Mouse (Mus musculus): Measurements from ENCODE around the gene Plk3. TPM values are rescaled to one million over a fixed set of nuclear protein-coding genes. Genes with fewer than 3 reads are reported as not detected.
A peak's percentile ranks its signal among the peaks of the same experiment; 100 is the strongest.

Plk3 gene
- polyA plus RNA-seq, 1 experiment from 2014 or later, result 4.8 TPM

- H3K9ac ChIP-seq (replicated peaks), result peak overlapping the region; percentile 95
- 24% methylated on average over 6 of the region's 6 CpGs for WGBS (ENCODE audit: insufficient replicate concordance)
- no peak for TF ChIP-seq EP300 (IDR thresholded peaks at IDR 0.05; ENCODE audit: low read depth)
- no peak for TF ChIP-seq CTCF (IDR thresholded peaks at IDR 0.05; ENCODE audit: low read depth)
Observed at GRCm38 (mm10) chr4:117156372-117156771, 22.6 kb upstream of the Plk3 start.

GRCm38 (mm10) chr4:117155792-117156355 is 22.1 kb upstream of the Plk3 start, which contains the start of gene Rps8:
TSS of gene Rps8 (minus strand) at chr4:117156243.
- Histone ChIP-seq H3K4me3 (ENCODE audit: low read depth, low read length) (peak within 1 kb of the TSS; percentile 74), H3K4me1 (ENCODE audit: insufficient read depth) (peaks cover 10% of the 10 kb centered on the region; the same call in 1 of the 2 replicates), H3K27me3 (ENCODE audit: insufficient read depth, low read length) (no peaks in the 10 kb centered on the region), H3K9me3 (ENCODE audit: low read length) (no peaks in the 10 kb centered on the region), H3K27ac (ENCODE audit: low read depth) (peak within 1 kb of the TSS; percentile 84), H3K36me3 (replicated peaks; ENCODE audit: insufficient read depth, low read length) (peaks cover 40% of the 10 kb centered on the region), H3K9ac (replicated peaks) (peak within 1 kb of the TSS; percentile 95), H3K4me2 (ENCODE audit: low read depth, low read length) (peak within 1 kb of the TSS; percentile 91)
- ATAC-seq, result peak; percentile 90
- WGBS (ENCODE audit: insufficient replicate concordance), result 0% methylated on average over 40 of the region's 52 CpGs
- DNase-seq, result peak; percentile 88
- no peak for TF ChIP-seq EP300 (IDR thresholded peaks at IDR 0.05; ENCODE audit: low read depth)
- no peak for TF ChIP-seq CTCF (IDR thresholded peaks at IDR 0.05; ENCODE audit: low read depth)

More at GRCm38 (mm10) chr4:117156372-117156771, 22.6 kb upstream of the Plk3 start:
- no peaks in the 10 kb centered on the region for H3K9me3 ChIP-seq (ENCODE audit: low read length)
- peaks cover 40% of the 10 kb centered on the region for H3K36me3 ChIP-seq (replicated peaks; ENCODE audit: insufficient read depth, low read length)
- no peaks in the 10 kb centered on the region for H3K27me3 ChIP-seq (ENCODE audit: insufficient read depth, low read length)
- peak overlapping the region; percentile 91 for H3K4me2 ChIP-seq (ENCODE audit: low read depth, low read length)
- peaks cover 10% of the 10 kb centered on the region; the same call in 1 of the 2 replicates for H3K4me1 ChIP-seq (ENCODE audit: insufficient read depth)
- H3K27ac ChIP-seq (ENCODE audit: low read depth), result peak overlapping the region; percentile 84
- ATAC-seq, result no peak
- peak overlapping the region; percentile 74 for H3K4me3 ChIP-seq (ENCODE audit: low read depth, low read length)
- DNase-seq, result no peak

GRCm38 (mm10) chr4:117155020-117155791 is 21.4 kb upstream of the Plk3 start:
- no peak for TF ChIP-seq EP300 (IDR thresholded peaks at IDR 0.05; ENCODE audit: low read depth)
- TF ChIP-seq CTCF (IDR thresholded peaks at IDR 0.05; ENCODE audit: low read depth), result no peak
- H3K27me3 ChIP-seq (ENCODE audit: insufficient read depth, low read length), result no peaks in the 10 kb centered on the region
- 1% methylated on average over 44 of the region's 44 CpGs for WGBS (ENCODE audit: insufficient replicate concordance)
- no peaks in the 10 kb centered on the region for H3K9me3 ChIP-seq (ENCODE audit: low read length)
- H3K9ac ChIP-seq (replicated peaks), result peak overlapping the region; percentile 95
- ATAC-seq (peak; percentile 7), DNase-seq (peak; percentile 49)
- H3K4me1 ChIP-seq (ENCODE audit: insufficient read depth), result peaks cover 10% of the 10 kb centered on the region; the same call in 1 of the 2 replicates
- H3K27ac ChIP-seq (ENCODE audit: low read depth), result peak overlapping the region; percentile 84
- peaks cover 43% of the 10 kb centered on the region for H3K36me3 ChIP-seq (replicated peaks; ENCODE audit: insufficient read depth, low read length)
- H3K4me3 ChIP-seq (ENCODE audit: low read depth, low read length), result peak overlapping the region; percentile 74
- H3K4me2 ChIP-seq (ENCODE audit: low read depth, low read length), result peak overlapping the region; percentile 91

- Histone ChIP-seq H3K27me3 (ENCODE audit: insufficient read depth, low read length) (no peaks in the 10 kb centered on the region), H3K27ac (ENCODE audit: low read depth) (0 out of 2 replicates have a peak overlapping the region, but pooled peaks have one; percentile 18), H3K4me3 (ENCODE audit: low read depth, low read length) (no peak overlapping the region), H3K9me3 (ENCODE audit: low read length) (no peaks in the 10 kb centered on the region), H3K36me3 (replicated peaks; ENCODE audit: insufficient read depth, low read length) (peaks cover 40% of the 10 kb centered on the region), H3K4me2 (ENCODE audit: low read depth, low read length) (peak overlapping the region; percentile 91), H3K9ac (replicated peaks) (peak overlapping the region; percentile 35), H3K4me1 (ENCODE audit: insufficient read depth) (peaks cover 10% of the 10 kb centered on the region; the same call in 1 of the 2 replicates)
- 59% methylated on average over 5 of the region's 5 CpGs for WGBS (ENCODE audit: insufficient replicate concordance)
- TF ChIP-seq CTCF (IDR thresholded peaks at IDR 0.05; ENCODE audit: low read depth), result no peak
- no peak for TF ChIP-seq EP300 (IDR thresholded peaks at IDR 0.05; ENCODE audit: low read depth)
- ATAC-seq (no peak), DNase-seq (no peak)
Observed at GRCm38 (mm10) chr4:117152714-117153113, 19.0 kb upstream of the Plk3 start.

GRCm38 (mm10) chr4:117151416-117151815 is 17.7 kb upstream of the Plk3 start:
- 90% methylated on average over 1 of the region's 1 CpGs for WGBS (ENCODE audit: insufficient replicate concordance)
- no peak overlapping the region for H3K27ac ChIP-seq (ENCODE audit: low read depth)
- ATAC-seq (no peak), DNase-seq (no peak)
- no peaks in the 10 kb centered on the region for H3K27me3 ChIP-seq (ENCODE audit: insufficient read depth, low read length)
- peaks cover 40% of the 10 kb centered on the region for H3K36me3 ChIP-seq (replicated peaks; ENCODE audit: insufficient read depth, low read length)
- no peak overlapping the region for H3K4me2 ChIP-seq (ENCODE audit: low read depth, low read length)
- no peaks in the 10 kb centered on the region for H3K9me3 ChIP-seq (ENCODE audit: low read length)
- H3K9ac ChIP-seq (replicated peaks), result no peak overlapping the region
- no peak for TF ChIP-seq EP300 (IDR thresholded peaks at IDR 0.05; ENCODE audit: low read depth)
- TF ChIP-seq CTCF (IDR thresholded peaks at IDR 0.05; ENCODE audit: low read depth), result no peak
- H3K4me3 ChIP-seq (ENCODE audit: low read depth, low read length), result no peak overlapping the region
- peaks cover 10% of the 10 kb centered on the region; the same call in 1 of the 2 replicates for H3K4me1 ChIP-seq (ENCODE audit: insufficient read depth)

DNA sequence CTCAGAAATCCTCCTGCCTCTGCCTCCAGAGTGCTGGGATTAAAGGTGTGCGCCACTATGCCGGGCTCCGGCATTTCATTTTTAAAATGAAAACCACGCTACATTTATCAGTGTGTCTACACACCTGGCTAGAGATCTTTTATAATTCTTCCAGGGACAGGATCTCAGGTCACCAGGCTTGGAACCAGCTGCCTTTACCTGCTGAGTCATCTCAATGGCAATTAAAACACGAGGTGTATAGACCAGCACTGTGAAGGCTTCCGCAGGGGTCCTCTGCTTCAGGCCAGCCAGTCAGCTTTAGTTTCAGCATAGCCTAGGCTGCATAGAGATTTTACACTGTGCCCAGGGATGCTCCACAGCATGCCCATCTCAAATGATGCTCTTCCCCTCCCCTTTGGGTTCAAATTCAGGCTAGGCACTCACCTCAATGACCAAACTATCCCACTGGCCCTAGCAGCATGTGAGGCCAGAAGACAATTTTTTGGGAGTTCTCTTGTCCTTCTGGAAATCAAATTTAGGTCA is 16.5 kb upstream of the Plk3 start:
- Histone ChIP-seq H3K9me3 (ENCODE audit: low read length) (no peaks in the 10 kb centered on the region), H3K9ac (replicated peaks) (no peak overlapping the region), H3K27me3 (ENCODE audit: insufficient read depth, low read length) (no peaks in the 10 kb centered on the region), H3K4me1 (ENCODE audit: insufficient read depth) (peaks cover 10% of the 10 kb centered on the region; the same call in 1 of the 2 replicates), H3K4me2 (ENCODE audit: low read depth, low read length) (no peak overlapping the region), H3K27ac (ENCODE audit: low read depth) (no peak overlapping the region), H3K36me3 (replicated peaks; ENCODE audit: insufficient read depth, low read length) (peaks cover 40% of the 10 kb centered on the region), H3K4me3 (ENCODE audit: low read depth, low read length) (no peak overlapping the region)
- TF ChIP-seq CTCF (IDR thresholded peaks at IDR 0.05; ENCODE audit: low read depth) (no peak), EP300 (IDR thresholded peaks at IDR 0.05; ENCODE audit: low read depth) (no peak)
- no peak for DNase-seq
- 82% methylated on average over 6 of the region's 6 CpGs for WGBS (ENCODE audit: insufficient replicate concordance)
- ATAC-seq, result no peak
